Mouse (Mus musculus) kidney, adult 2 months (tissue): ENCODE data around the gene Gpr137.

Experiments
- CTCF ChIP-seq: fragments of 200-500 bp; conservative IDR thresholded peaks from 2 replicates; pipeline ENCODE4 v1.5.1; 2011; ENCODE audit warnings: low read depth, mild to moderate bottlenecking, control low read depth, low read length, moderate library complexity, mixed read lengths; ENCODE audit not compliant: insufficient read depth, insufficient read length
- POLR2A ChIP-seq: fragments of 200-500 bp; IDR thresholded peaks from one replicate; pipeline ENCODE4 v1.6.1; 2011; ENCODE audit warnings: low read depth, low read length, control low read depth

GRCm38 (mm10) chr19:6904846-6905245, 37.4 kb downstream of the Gpr137 start:
- TF ChIP-seq CTCF (no peak), POLR2A (no peak)
